Mouse (Mus musculus): ENCODE data around the gene Psmb5. TPM values are rescaled to one million over a fixed set of nuclear protein-coding genes. Genes with fewer than 3 reads are reported as not detected.
"Not testable (repeated sequence)": the region's sequence is repeated elsewhere in the genome, so short reads cannot be mapped to it uniquely, and the experiment has no call there.

Psmb5 gene
- total RNA-seq, 2 experiments from 2014 or later: 173 to 176 TPM

DNA sequence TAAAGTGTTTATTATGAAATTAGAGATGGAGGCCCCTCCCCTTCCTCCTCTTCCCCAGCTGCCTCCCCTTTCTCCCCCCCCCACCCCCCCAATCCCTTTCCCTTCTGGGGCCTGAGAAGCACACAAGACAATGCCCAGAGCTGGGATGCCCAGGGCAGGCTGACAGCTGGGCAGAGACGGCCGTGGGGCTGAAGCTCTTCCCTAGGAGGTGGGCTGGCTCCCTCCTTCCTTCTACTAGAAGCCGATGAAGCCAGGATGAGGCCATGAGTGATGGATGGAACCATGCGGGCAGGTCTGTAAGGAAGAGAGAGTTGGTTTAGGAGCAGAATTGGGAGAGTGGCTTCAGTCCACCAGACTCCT, 13.4 kb upstream of the Psmb5 start:
- DNase-seq (ENCODE audit: low spot score in 2 of 2): no peak

DNA sequence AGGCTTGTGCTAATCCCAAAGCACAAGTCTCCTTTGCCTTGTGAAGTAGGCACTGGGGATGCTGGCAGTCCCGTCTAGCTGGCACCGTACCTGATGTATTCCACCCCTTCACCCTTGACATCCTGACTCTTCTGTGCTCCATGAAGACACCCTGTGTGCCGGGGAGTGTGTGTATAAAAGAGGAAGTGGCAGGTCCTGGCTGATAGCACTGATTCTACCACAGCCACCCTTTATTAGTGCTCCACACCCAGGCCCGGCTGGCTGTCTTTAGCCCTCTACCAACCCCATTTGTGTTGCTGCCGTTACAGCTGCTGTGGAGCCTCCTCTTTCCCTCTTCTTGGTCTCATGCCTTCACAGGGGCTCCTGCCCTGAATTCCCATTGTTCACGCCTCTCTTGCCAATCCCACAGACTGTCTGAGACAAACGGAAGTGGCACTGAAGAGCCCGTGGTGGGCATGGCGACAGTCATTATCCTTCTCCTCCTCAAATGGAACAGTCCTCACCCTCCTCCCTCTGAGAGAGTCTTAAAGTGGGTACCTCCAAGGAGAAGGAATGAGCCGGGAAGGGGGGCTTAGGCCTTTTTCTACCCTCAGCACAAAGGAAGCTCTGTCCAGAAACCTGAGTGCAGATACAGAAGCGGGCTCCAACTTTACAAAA, 12.9 kb upstream of the Psmb5 start:
- no peak for DNase-seq (ENCODE audit: low spot score in 2 of 2)

DNA sequence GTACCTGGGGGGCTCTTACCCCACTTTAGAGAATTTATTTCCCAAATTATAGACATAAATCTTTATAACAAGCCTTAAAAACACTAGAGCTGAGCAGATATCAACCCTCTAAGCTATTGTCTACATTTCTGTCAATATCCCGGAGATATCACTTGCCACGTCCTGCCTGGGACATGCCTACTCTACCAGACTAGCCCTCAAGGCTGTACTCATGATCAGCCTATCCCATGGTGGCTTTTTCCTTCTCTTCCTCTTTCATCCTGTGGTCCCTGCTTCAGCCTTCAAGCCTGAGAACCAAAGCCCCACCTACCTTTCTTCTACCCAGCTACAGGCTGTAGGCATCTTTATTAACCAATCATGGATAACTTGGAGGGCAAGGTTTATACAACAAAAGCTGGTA, 12.0 kb upstream of the Psmb5 start:
- no peak for DNase-seq (ENCODE audit: low spot score in 2 of 2)

DNA sequence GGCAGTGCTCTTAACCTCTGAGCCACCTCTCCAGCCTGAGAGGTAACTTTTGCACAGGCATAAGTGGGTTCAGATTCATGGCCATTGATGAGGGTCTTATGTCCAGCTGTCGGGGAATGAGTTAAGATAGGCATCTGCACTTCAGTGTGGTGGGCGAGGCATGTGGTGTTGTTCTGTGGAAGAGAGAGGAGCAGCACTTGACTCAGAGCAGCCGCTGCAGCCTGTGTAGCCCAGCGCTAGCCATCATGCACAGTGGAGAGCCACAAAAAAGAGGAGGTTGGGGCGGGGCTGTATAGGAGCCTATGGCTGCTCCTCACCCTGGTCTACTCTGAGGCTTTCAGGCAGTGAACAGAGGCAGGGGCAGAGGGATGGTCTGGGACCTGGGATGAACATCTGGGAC, 10.3 kb upstream of the Psmb5 start:
- no peak for DNase-seq (ENCODE audit: low spot score in 2 of 2)

DNA sequence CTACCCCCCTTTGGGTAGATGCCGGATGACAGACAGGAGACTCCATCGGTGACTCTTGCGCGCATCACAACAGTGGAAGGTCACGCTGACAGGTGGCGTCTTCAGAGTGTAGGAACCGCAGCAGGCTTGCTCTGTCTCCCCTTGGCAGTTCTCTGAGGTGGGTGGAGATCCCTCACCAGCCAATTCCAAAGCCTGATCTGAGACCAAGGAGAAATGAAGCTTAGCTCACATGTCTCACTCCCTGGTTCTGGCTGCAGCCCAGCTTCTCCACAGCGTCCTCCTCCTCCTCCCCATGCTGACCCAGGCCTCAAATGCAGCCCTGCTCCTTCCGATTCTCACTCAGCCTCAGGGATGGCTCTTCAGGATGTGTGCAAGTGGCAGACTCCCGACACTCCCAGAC, 7.2 kb upstream of the Psmb5 start:
- DNase-seq (ENCODE audit: low spot score in 2 of 2): no peak

DNA sequence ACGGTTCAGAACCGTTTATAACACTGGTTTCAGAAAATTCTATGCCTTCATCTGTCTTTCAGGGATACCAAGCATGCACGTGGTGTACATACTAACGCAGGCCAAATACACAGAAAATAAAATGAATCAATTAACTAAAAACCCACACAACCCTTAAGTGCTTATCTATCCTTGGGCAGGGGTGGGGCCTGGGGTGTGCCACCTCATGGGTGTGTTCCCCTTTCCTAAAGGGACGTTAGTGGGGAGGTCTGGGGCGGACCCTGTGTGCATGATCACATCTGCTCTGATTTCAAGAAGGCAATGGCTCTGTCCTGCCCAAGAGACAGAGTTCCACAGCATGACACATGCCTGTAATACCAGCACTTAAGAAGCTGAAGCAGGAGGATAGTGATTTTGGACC, 5.5 kb upstream of the Psmb5 start:
- no peak for DNase-seq (ENCODE audit: low spot score in 2 of 2)

DNA sequence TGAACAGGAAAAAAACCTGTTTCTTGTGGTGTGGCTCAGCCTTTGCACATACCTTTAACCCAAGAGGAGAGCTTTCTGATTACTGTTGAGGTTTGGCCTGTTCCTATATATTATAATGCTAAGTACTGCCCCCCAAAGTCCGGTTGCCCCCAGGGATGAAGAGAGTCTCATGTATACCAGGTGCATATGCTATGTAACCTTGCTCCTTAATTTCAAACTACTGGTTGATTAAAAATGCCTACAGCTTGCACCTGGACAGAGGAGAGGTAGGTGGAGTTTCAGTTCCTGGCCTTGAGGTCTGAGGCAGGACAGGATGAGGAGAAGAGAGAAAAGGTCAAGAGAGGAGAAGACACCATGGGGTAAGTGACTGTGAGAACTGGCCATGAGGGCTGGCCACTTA, 3.3 kb upstream of the Psmb5 start, which contains the start of gene Psmb11:
Psmb11 (plus strand) TSS at position 301 of the 400 bp plus-strand sequence.
- DNase-seq (ENCODE audit: low spot score in 2 of 2): no peak

DNA sequence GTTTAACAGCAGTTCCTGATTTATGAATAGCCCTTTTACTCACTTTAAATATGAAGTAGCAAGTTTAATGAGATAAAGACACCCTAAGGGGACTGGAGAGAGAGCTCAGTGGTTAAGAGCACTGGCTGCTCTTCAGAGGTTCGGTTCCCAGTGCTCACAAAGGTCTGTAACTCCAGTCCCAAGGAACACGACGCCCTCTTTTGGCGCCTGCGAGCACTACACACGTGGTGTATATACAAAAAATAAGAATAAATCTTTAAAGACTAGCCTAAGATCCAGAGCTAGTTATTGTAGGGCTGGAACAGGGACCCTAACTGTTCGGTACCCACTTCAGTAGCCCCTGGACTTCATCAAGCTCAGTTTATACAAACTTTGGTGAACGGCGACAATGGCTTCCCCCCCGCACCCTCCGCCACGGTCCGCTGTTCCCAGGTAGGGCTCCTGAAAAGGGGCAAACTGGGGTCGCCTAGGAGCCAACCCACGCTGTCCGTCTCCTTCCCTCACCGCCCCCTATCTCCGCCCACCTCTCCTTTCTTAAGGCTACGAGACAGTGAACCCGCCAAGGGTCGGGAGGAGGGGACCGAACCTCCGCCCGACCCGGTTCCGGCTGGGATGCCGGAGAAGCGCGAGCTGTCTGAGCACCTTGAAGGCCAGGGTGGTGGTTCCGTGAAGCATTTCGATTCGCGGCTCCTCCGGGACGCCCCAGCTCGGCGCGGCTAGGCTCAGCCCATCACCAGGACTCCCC, 498 bp downstream of the Psmb5 start:
- no peak for DNase-seq (ENCODE audit: low spot score in 2 of 2)

DNA sequence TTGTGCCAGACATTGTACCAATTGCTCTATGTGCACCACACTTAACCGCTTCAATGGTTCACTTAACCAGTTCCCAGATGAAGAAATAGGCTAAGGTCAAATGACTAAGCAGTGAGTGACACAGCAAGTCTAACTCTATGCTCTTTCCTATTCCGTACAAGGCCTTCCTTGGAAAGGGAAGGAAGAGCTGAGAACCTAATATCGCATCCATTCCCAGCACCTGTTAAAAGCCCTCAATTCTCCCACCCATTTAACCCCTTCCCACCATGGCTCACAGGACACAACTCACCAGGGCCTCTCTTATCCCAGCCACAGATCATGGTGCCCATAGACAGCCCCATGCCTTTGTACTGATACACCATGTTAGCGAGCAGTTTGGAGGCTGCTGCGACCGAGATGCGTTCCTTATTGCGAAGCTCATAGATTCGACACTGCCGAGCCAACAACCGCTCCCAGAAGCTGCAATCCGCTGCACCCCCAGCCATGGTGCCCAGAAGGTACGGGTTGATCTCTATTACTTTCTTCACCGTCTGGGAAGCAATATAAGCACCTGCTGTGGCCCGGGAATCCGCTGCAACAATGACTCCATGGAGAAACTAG, 1.5 kb downstream of the Psmb5 start:
- no peak for DNase-seq (ENCODE audit: low spot score in 2 of 2)

DNA sequence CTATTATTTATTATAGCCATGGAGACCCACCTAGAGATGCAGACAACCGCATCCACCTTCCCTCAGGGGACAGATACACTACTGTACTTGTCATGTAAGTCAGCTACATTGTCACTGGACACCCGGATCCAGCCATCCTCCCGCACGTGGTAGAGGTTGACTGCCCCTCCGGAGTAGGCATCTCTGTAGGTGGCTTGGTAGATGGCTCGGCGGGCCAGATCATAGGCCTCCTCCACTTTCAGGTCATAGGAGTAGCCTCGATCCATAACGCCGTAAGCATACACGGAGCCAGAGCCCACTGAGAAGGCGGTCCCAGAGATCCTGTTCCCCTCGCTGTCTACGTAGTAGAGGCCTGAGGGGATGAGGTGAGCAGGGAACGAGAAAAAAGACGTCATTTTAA, 3.7 kb downstream of the Psmb5 start:
- not testable (repeated sequence) for DNase-seq (ENCODE audit: low spot score in 2 of 2)

DNA sequence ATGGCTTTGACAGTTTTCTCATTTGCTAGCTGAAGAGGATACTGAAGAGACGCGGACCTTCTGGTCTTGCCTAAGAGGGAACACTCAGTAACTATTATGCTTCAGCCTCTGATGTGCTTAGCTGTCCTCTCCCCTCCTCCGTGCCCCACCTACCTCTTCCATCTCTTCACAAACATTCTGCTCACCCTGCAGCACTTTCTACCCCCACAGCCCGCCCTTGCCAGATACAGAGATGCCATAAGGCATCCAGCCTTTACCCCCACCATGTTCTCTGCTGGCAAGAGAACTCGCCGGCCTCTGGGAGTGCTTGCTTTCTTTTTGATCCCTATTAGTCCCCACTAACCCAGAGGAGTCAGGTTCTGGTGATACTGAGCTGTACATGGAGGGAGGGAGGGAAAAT, 7.2 kb downstream of the Psmb5 start:
- DNase-seq (ENCODE audit: low spot score in 2 of 2): no peak

DNA sequence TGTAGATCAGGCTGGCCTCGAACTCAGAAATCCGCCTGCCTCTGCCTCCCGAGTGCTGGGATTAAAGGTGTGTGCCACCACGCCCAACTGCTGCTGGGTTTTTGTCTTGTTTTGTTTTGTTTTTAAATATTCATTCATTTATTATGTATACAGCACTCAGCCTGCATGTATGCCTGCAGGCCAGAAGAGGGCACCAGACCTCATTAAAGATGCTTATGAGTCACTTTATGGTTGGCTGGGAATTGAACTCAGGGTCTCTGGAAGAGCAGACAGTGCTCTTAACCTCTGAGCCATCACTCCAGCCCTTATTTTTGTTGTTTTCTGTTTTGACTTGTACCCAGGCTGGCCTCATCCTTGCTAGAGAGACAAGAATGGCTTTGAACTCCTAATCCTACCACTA, 7.9 kb downstream of the Psmb5 start:
- DNase-seq (ENCODE audit: low spot score in 2 of 2): no peak

DNA sequence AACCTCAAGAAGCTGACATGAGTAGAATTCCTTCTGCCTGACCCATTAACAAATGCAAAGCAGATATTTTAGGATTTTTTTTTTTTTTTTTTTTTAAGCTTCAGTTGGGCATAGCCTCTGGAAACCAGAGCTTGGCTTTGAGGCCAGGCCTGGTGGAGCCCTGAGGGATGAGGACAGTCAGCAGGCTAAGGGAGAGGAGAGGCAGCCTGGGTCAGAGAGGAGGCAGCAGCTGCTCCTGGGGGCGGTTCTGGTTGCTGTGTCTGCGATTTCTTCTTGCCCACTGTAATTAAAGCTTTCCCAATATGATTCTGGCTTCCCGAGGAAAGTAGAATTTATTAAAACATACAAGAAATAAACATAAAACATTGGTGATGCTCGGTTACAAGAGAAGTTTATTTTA, 8.6 kb downstream of the Psmb5 start:
- DNase-seq (ENCODE audit: low spot score in 2 of 2): no peak

DNA sequence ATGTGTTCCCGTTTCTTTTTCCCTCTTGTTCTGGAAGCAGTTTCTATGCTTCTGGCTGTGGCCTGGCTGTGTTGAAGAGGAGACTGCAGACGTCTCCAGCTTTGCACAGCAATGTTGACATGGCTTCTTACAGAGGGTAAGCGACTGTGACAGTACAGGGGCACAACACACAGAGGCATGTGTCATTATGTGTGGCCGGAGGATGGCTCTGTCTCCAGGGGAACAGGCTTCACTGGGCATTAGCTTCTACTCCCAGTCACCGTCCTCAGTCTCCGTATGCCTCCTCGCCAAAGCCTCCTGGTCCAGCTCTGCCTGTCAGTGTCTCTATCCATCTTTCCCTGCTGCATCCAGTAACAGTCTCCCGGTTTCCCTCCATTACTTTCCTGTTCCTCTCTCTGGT, 10.6 kb downstream of the Psmb5 start:
- DNase-seq (ENCODE audit: low spot score in 2 of 2): no peak

DNA sequence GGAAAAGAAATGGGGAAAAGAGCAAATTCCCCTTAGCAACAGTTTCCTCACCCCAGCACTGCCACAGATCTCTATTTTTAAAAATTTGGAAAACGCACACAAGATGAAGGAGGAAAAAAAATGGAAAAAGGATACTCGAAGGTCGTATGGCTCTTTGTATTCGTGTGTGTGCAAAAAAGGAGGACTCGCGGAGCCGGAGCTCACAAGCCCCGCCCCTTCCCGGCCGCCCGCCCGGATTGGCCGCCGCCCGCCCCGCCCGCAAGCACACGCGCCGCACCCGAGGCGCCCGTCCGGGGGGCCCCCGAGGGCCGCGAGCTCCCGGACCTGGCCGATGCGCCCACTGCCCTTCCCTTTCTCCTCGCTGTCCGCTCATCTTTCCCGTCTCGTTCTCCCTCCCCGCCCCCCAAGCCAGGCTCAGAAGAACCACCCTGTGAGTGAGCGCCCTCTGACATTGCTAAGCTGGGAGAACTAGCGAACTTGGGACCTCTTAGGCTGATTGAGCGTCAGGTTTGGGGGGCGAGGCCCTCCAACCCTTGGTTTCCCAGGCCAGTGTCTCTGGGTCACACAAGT, 12.0 kb downstream of the Psmb5 start, which contains the start of gene 4931414P19Rik:
4931414P19Rik (minus strand) TSS at position 242 of the 570 bp plus-strand sequence.
- peak; percentile 85 to 90 for DNase-seq (ENCODE audit: low spot score in 2 of 2)

DNA sequence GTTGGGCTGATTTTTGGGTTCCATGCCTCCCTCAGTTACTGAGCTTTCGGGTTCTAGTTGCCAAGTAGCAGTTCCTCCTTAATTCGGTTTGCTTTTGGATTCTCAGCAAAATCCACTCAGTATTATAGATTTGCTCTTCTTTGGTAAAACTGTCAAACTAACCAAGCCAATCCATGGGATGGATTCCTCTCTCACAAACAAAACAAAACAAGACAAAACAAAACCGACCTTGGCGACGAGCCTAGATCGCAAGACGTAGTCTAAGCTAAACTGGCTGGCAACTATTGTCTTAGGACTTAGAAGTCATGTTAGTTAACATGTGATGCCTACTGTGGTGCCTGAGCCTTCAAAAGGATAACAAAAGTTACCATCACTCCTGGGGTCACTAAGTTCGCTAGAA, 14.1 kb downstream of the Psmb5 start:
- no peak for DNase-seq (ENCODE audit: low spot score in 2 of 2)

DNA sequence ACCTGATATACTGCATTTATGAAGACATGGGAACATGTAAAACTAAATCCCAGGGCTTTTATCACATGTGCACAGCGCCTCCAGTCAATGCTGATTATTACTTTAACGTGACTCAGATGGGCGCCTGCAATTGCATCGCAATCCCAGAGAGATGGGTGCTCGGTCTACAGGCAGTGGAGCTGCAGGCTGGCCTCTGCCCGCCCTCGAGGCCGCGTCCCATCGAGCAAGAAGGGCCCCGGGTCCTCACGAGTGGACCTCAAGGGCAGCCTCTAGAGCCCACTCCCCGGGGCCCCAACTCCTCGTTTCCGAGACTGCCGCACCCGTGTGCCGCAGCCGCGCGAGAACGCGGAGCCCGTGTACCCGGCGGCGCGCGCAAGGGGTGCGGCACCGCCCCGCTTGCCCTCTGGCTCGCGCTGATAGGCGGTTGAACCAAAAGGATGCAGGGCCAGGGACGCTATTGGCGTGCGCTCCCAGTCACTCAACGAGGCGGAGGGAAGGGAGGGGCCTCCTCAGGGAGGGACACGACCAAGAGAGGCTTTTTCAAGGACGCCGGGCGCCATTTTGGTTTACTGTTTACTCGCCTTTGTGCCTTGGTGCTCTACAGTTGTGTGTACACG, 14.7 kb downstream of the Psmb5 start:
- peak; percentile 92 to 96 for DNase-seq (ENCODE audit: low spot score in 2 of 2)

DNA sequence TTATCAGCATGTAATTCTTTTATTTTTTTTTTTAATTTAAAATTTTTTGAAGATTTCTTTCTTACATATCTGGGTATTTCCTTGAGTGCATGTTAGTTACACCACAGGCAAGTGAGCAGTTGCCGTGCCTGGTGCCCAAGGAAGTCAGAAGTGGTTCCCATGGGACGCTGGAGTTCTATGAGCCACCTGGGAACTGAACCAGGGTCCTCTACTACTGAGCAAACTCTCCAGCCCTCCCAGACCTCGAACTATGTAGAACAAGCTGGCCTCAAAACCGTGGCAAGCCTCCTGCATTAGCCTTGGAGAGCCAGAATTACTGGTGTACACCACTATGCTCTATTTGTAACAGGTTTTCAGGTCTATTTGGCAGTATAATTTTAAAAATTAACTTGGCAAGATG, 15.2 kb downstream of the Psmb5 start:
- no peak for DNase-seq (ENCODE audit: low spot score in 2 of 2)

DNA sequence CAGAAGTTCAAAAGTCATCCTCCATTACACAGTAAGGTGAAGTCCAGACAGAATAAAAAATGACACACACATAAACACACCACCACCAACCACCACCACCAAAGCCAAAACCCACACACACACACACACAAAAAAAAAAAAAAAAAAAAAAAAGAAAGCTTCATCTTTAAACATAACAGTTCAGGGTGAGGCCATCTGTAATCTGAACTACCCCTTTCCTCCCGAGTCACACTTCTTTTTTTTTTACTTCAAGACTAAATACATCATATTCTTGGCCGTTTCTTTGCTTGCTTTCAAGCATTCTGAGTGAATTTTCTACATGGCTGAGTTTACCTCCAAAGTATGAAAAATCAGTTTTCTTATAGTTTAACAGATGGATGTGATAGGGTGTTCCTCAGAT, 16.2 kb downstream of the Psmb5 start:
- DNase-seq (ENCODE audit: low spot score in 2 of 2): no peak

DNA sequence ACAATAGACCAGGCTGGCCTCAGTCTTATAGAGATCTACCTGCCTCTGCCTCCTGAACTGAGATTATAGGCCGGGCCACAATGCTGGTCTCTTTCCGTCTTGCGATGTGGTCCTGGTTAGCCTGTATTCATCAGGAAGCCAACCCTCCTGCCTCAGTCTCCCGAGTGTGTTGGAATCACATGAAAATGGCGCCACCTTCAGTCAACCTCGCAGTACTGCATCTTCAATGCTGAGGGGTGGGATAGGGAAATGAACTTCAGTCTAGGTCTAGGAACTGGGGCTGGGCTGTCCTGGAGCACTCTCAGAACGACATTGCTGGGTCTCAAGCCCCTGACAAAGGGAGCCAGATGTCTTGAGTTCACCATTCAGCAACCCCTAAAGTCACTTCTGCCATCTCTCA, 20.7 kb downstream of the Psmb5 start:
- no peak for DNase-seq (ENCODE audit: low spot score in 2 of 2)

DNA sequence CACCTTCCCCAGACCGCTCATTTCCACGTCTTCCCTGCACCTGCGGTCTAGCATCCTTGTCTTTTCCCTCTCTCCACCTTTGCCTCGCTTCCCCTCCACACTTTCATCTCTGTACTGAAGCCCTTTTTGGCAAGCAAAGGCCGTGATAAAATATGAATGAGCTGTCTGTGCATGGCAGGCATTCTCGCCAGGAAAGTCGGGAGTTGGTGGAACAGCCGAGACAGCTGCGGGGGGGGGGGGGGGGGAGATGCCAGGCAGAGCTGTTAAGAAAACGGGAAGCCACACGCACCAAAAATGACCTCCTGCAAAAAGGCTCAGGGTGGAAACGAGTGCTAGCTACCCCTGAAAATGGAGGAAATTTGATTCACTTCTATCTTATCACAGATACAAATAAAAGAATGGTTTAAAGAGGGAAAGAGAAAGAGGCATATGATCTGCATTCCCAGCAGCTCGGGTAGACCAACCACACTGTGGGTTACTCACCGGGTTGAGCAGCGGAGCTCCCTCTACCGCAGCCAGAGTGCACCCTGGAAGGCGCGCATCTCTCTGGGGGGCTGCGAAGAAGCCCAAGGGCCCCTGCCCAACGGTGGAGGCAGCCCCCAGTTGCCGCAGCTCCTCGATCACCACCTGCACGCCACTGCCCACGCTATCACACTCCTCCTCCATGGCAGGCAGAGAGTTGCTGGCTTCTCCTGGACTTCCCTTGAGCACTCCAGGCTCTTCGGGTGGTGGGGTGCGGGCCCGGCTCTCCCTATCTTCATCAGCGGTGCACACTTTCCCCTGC, 23.0 kb downstream of the Psmb5 start:
- no peak for DNase-seq (ENCODE audit: low spot score in 2 of 2)
